In genomic region chr9:60558507-60558906, GRCm38 (mm10) we compare ENCODE assay signal across 14 mouse cellular contexts.
"Had no signal": no experiment of that assay in that cellular context is flagged by ENCODE, and none has a peak within 500 bp of the region (broad histone marks: within the 10 kb centered on the region; RNA-seq: fewer than 3 reads in every experiment).

No protein-coding gene starts in this region.

- H3K4me3 ChIP-seq: midbrain, embryonic 10.5 days; midbrain, embryonic 12.5 days; neural tube, embryonic 12.5 days; stomach, embryonic 15.5 days had no signal

- H3K9me3 ChIP-seq: midbrain, embryonic 10.5 days; midbrain, embryonic 12.5 days; neural tube, embryonic 12.5 days; stomach, embryonic 15.5 days had no signal

- H3K36me3 ChIP-seq: midbrain, embryonic 10.5 days; midbrain, embryonic 12.5 days; neural tube, embryonic 12.5 days; stomach, embryonic 15.5 days had no signal

- H3K27ac ChIP-seq: midbrain, embryonic 10.5 days; midbrain, embryonic 12.5 days; neural tube, embryonic 12.5 days; stomach, embryonic 15.5 days had no signal

- H3K9ac ChIP-seq: lung, embryonic 14.5 days; midbrain, embryonic 12.5 days; neural tube, embryonic 12.5 days; stomach, embryonic 15.5 days had no signal

- DNase-seq: lung, adult 18-20 months; lung, embryonic 14.5 days; lung, postnatal 10 days; lung, postnatal 4 days; midbrain, embryonic 14.5 days; right cerebral cortex, postnatal 14 days; thymus, adult 18-20 months; thymus, postnatal 14 days; thymus, postnatal 36 days had no signal

- ATAC-seq: midbrain, embryonic 16.5 days had no signal

- H3K27me3 ChIP-seq: midbrain, embryonic 12.5 days; neural tube, embryonic 12.5 days; stomach, embryonic 15.5 days had no signal

- H3K4me2 ChIP-seq: lung, embryonic 14.5 days; midbrain, embryonic 12.5 days; neural tube, embryonic 12.5 days; stomach, embryonic 15.5 days had no signal
